Mouse (Mus musculus): ENCODE measurements around the gene Cacng5. TPM values are rescaled to one million over a fixed set of nuclear protein-coding genes. Genes with fewer than 3 reads are reported as not detected.
A peak's percentile ranks its signal among the peaks of the same experiment; 100 is the strongest.

Gene Cacng5
- total RNA-seq (2022): not detected

GRCm38 (mm10) chr11:107914634-107915226 lies at the start of gene Cacng5:
Cacng5 (minus strand) TSS chr11:107915055.
- DNase-seq (ENCODE audit: low spot score): no peak

- DNase-seq (ENCODE audit: low spot score): no peak
Measured at GRCm38 (mm10) chr11:107957566-107958350, 42.9 kb upstream of the Cacng5 start.

GRCm38 (mm10) chr11:107955191-107956062 lies 40.6 kb upstream of the Cacng5 start:
- no peak for DNase-seq (ENCODE audit: low spot score)

GRCm38 (mm10) chr11:107951431-107951830 lies 36.6 kb upstream of the Cacng5 start:
- peak; percentile 7 for DNase-seq (ENCODE audit: low spot score)

- DNase-seq (ENCODE audit: low spot score): no peak
Measured at GRCm38 (mm10) chr11:107950658-107951057, 35.8 kb upstream of the Cacng5 start.

- peak; percentile 29 for DNase-seq (ENCODE audit: low spot score)
Measured at GRCm38 (mm10) chr11:107950211-107950610, 35.4 kb upstream of the Cacng5 start.

- DNase-seq (ENCODE audit: low spot score): no peak
Measured at GRCm38 (mm10) chr11:107947951-107948350, 33.1 kb upstream of the Cacng5 start.

GRCm38 (mm10) chr11:107946823-107947222 lies 32.0 kb upstream of the Cacng5 start:
- no peak for DNase-seq (ENCODE audit: low spot score)

GRCm38 (mm10) chr11:107936929-107937328 lies 22.1 kb upstream of the Cacng5 start:
- no peak for DNase-seq (ENCODE audit: low spot score)

GRCm38 (mm10) chr11:107931721-107932120 lies 16.9 kb upstream of the Cacng5 start:
- no peak for DNase-seq (ENCODE audit: low spot score)

- no peak for DNase-seq (ENCODE audit: low spot score)
Measured at GRCm38 (mm10) chr11:107931288-107931687, 16.4 kb upstream of the Cacng5 start.

- no peak for DNase-seq (ENCODE audit: low spot score)
Measured at GRCm38 (mm10) chr11:107929712-107930111, 14.9 kb upstream of the Cacng5 start.

- no peak for DNase-seq (ENCODE audit: low spot score)
Measured at GRCm38 (mm10) chr11:107919852-107920508, 5.1 kb upstream of the Cacng5 start.

GRCm38 (mm10) chr11:107917721-107918235 lies 2.9 kb upstream of the Cacng5 start:
- DNase-seq (ENCODE audit: low spot score): no peak

- DNase-seq (ENCODE audit: low spot score): no peak
Measured at GRCm38 (mm10) chr11:107913317-107913716, 1.5 kb downstream of the Cacng5 start.

GRCm38 (mm10) chr11:107905364-107905763 lies 9.5 kb downstream of the Cacng5 start:
- no peak for DNase-seq (ENCODE audit: low spot score)

- DNase-seq (ENCODE audit: low spot score): peak; percentile 26
Measured at GRCm38 (mm10) chr11:107903966-107904605, 10.8 kb downstream of the Cacng5 start.

GRCm38 (mm10) chr11:107900470-107900869 lies 14.4 kb downstream of the Cacng5 start:
- DNase-seq (ENCODE audit: low spot score): no peak

- DNase-seq (ENCODE audit: low spot score): no peak
Measured at GRCm38 (mm10) chr11:107898698-107899097, 16.2 kb downstream of the Cacng5 start.

- DNase-seq (ENCODE audit: low spot score): no peak
Measured at GRCm38 (mm10) chr11:107895635-107896034, 19.2 kb downstream of the Cacng5 start.

GRCm38 (mm10) chr11:107891377-107891776 lies 23.5 kb downstream of the Cacng5 start:
- DNase-seq (ENCODE audit: low spot score): no peak
